Mouse (Mus musculus) CH12.LX (cell line): ENCODE measurements around the gene Limk2. TPM values are rescaled to one million over a fixed set of nuclear protein-coding genes. Genes with fewer than 3 reads are reported as not detected.

ENCODE experiments used
- DNase-seq: peaks from one replicate; pipeline ENCODE4 v3.0.0-alpha.2; 2013; ENCODE audit errors: extremely low read depth
- H3K27ac ChIP-seq: 2 replicates; pipeline ENCODE4 v1.5.1; 2012; ENCODE audit warnings: low read depth, mild to moderate bottlenecking, control low read depth, moderate library complexity; ENCODE audit not compliant: insufficient read depth
- H3K27me3 ChIP-seq: replicated peaks from 2 replicates; pipeline ENCODE3; 2012; ENCODE audit warnings: inconsistent platforms
- H3K36me3 ChIP-seq, 2 experiments: replicated peaks in 1 of 2; 2 replicates each; pipeline versions ENCODE3 to v1.6.1; 2012; ENCODE audit warnings: inconsistent platforms in 1 of 2, low read length in 1 of 2, mild to moderate bottlenecking in 1 of 2, mixed read lengths in 1 of 2, moderate library complexity in 1 of 2; ENCODE audit not compliant: control insufficient read depth in 1 of 2, insufficient read depth in 1 of 2
- H3K4me1 ChIP-seq, 2 experiments: 2 replicates each; pipeline ENCODE4 v1.6.1; 2012; ENCODE audit warnings: inconsistent platforms in 1 of 2, moderate library complexity in 1 of 2; ENCODE audit not compliant: insufficient read depth in 2 of 2, control insufficient read depth in 1 of 2
- H3K4me2 ChIP-seq: 2 replicates; pipeline ENCODE4 v1.6.1; 2012; ENCODE audit warnings: low read depth, mild to moderate bottlenecking, control low read depth; ENCODE audit not compliant: poor library complexity, insufficient read depth, severe bottlenecking
- H3K4me3 ChIP-seq, 3 experiments: fragments of 150-350 bp in 1 of 3; sonication (generic) in 1 of 3; replicated peaks in 1 of 3; 2 replicates each; pipeline versions ENCODE3 to v1.5.1; 2011 to 2012; ENCODE audit warnings: low read depth in 2 of 3, low read length in 2 of 3, mild to moderate bottlenecking in 2 of 3, moderate library complexity in 2 of 3, control low read depth in 1 of 3, improper control_type of control experiment in 1 of 3, inconsistent platforms in 1 of 3, mixed read lengths in 1 of 3; ENCODE audit not compliant: poor library complexity in 1 of 3
- H3K79me2 ChIP-seq: replicated peaks from 2 replicates; pipeline ENCODE4 v1.6.1; 2012; ENCODE audit warnings: mild to moderate bottlenecking, moderate library complexity; ENCODE audit not compliant: control insufficient read depth, poor library complexity, insufficient read depth, severe bottlenecking; ENCODE audit errors: extremely low read depth
- H3K9ac ChIP-seq: 2 replicates; pipeline ENCODE4 v1.6.1; 2012; ENCODE audit warnings: low read depth, mild to moderate bottlenecking, control low read depth, moderate library complexity; ENCODE audit not compliant: insufficient read depth
- H3K9me3 ChIP-seq: replicated peaks from 2 replicates; pipeline ENCODE3; 2012; ENCODE audit warnings: low read length, inconsistent platforms, mixed read lengths
- BHLHE40 ChIP-seq: IDR thresholded peaks from 2 replicates; pipeline ENCODE4 v1.6.1; 2011; ENCODE audit warnings: mild to moderate bottlenecking, low read depth, low read length, improper control_type of control experiment
- CHD2 ChIP-seq: IDR thresholded peaks from 2 replicates; pipeline ENCODE4 v1.6.1; 2011; ENCODE audit warnings: low read length, improper control_type of control experiment
- CTCF ChIP-seq, 2 experiments: IDR thresholded peaks in 1 of 2; conservative IDR thresholded peaks in 1 of 2; 2 replicates each; pipeline ENCODE4 v1.5.1; 2011 to 2012; ENCODE audit warnings: low read depth in 2 of 2, low read length in 2 of 2, improper control_type of control experiment in 1 of 2, inconsistent platforms in 1 of 2, mild to moderate bottlenecking in 1 of 2, moderate library complexity in 1 of 2
- E2F4 ChIP-seq: IDR thresholded peaks from 2 replicates; pipeline ENCODE4 v1.6.1; 2011; ENCODE audit warnings: low read depth, low read length, improper control_type of control experiment; ENCODE audit not compliant: insufficient replicate concordance
- ELF1 ChIP-seq: IDR thresholded peaks from 2 replicates; pipeline ENCODE4 v1.6.1; 2014; ENCODE audit warnings: low read depth, mild to moderate bottlenecking, inconsistent platforms, low read length, improper control_type of control experiment
- EP300 ChIP-seq: IDR thresholded peaks from 2 replicates; pipeline ENCODE4 v1.6.1; 2011; ENCODE audit warnings: low read length, improper control_type of control experiment
- ETS1 ChIP-seq: conservative IDR thresholded peaks from 2 replicates; pipeline ENCODE4 v1.6.1; 2012; ENCODE audit warnings: low read depth, mild to moderate bottlenecking, inconsistent platforms, low read length, improper control_type of control experiment, moderate library complexity
- GABPA ChIP-seq: IDR thresholded peaks from 2 replicates; pipeline ENCODE4 v1.6.1; 2012; ENCODE audit warnings: low read depth, low read length, improper control_type of control experiment, inconsistent platforms; ENCODE audit not compliant: insufficient replicate concordance
- JUN ChIP-seq: IDR thresholded peaks from 2 replicates; pipeline ENCODE4 v1.6.1; 2011; ENCODE audit warnings: low read depth, mild to moderate bottlenecking, low read length, improper control_type of control experiment, moderate library complexity; ENCODE audit not compliant: insufficient read depth
- JUND ChIP-seq: conservative IDR thresholded peaks from 2 replicates; pipeline ENCODE4 v1.6.1; 2011; ENCODE audit warnings: low read depth, low read length, improper control_type of control experiment
- KAT2A ChIP-seq: IDR thresholded peaks from 2 replicates; pipeline ENCODE4 v1.6.1; 2012; ENCODE audit warnings: low read length, improper control_type of control experiment, inconsistent platforms; ENCODE audit not compliant: insufficient replicate concordance
- MAX ChIP-seq: IDR thresholded peaks from 2 replicates; pipeline ENCODE4 v1.6.1; 2011; ENCODE audit warnings: low read length, improper control_type of control experiment
- MXI1 ChIP-seq: IDR thresholded peaks from 2 replicates; pipeline ENCODE4 v1.6.1; 2011; ENCODE audit warnings: mild to moderate bottlenecking, low read depth, low read length, improper control_type of control experiment
- MYC ChIP-seq: IDR thresholded peaks from 2 replicates; pipeline ENCODE4 v1.6.1; 2011; ENCODE audit warnings: low read depth, mild to moderate bottlenecking, improper control_type of control experiment, low read length
- PAX5 ChIP-seq: IDR thresholded peaks from 2 replicates; pipeline ENCODE4 v1.6.1; 2012; ENCODE audit warnings: low read length, inconsistent platforms, mixed read lengths
- POLR2A ChIP-seq: IDR thresholded peaks from 2 replicates; pipeline ENCODE4 v1.6.1; 2011; ENCODE audit warnings: low read depth, mild to moderate bottlenecking, improper control_type of control experiment, low read length
- POLR2AphosphoS2 ChIP-seq: IDR thresholded peaks from 2 replicates; pipeline ENCODE4 v1.6.1; 2011; ENCODE audit warnings: low read depth, low read length, improper control_type of control experiment
- RCOR1 ChIP-seq: conservative IDR thresholded peaks from 2 replicates; pipeline ENCODE4 v1.6.1; 2012; ENCODE audit warnings: low read depth, mild to moderate bottlenecking, inconsistent platforms, low read length, improper control_type of control experiment
- SIN3A ChIP-seq: IDR thresholded peaks from 2 replicates; pipeline ENCODE4 v1.6.1; 2012; ENCODE audit warnings: low read length, improper control_type of control experiment, inconsistent platforms
- SMC3 ChIP-seq: IDR thresholded peaks from 2 replicates; pipeline ENCODE4 v1.6.1; 2011; ENCODE audit warnings: low read depth, low read length, improper control_type of control experiment
- TBP ChIP-seq: conservative IDR thresholded peaks from 2 replicates; pipeline ENCODE4 v1.6.1; 2011; ENCODE audit warnings: low read depth, low read length, improper control_type of control experiment
- TCF12 ChIP-seq: IDR thresholded peaks from 2 replicates; pipeline ENCODE4 v1.6.1; 2014; ENCODE audit warnings: low read depth, mild to moderate bottlenecking, inconsistent platforms, low read length, improper control_type of control experiment
- UBTF ChIP-seq: IDR thresholded peaks from 2 replicates; pipeline ENCODE4 v1.6.1; 2012; ENCODE audit warnings: low read depth, mild to moderate bottlenecking, inconsistent platforms, low read length, improper control_type of control experiment, moderate library complexity
- USF1 ChIP-seq: IDR thresholded peaks from 2 replicates; pipeline ENCODE4 v1.6.1; 2014; ENCODE audit warnings: low read depth, mild to moderate bottlenecking, inconsistent platforms, low read length, improper control_type of control experiment
- ZC3H11A ChIP-seq: IDR thresholded peaks from 2 replicates; pipeline ENCODE4 v1.6.1; 2012; ENCODE audit warnings: low read depth, mild to moderate bottlenecking, inconsistent platforms, low read length, improper control_type of control experiment
- ZMIZ1 ChIP-seq: IDR thresholded peaks from 2 replicates; pipeline ENCODE4 v1.6.1; 2012; ENCODE audit warnings: low read depth, mild to moderate bottlenecking, inconsistent platforms, low read length, improper control_type of control experiment
- ZNF384 ChIP-seq: IDR thresholded peaks from 2 replicates; pipeline ENCODE4 v1.6.1; 2012; ENCODE audit warnings: low read depth, low read length, improper control_type of control experiment, inconsistent platforms
- dilution Hi-C: fragments of 300-500 bp; cut with MboI; formaldehyde crosslinking; loops from 2 replicates; pipeline ENCODE4 v1.14.3; 2020; ENCODE audit warnings: low sequenced_read_pairs; ENCODE audit not compliant: extremely low pct_unique_long_range_greater_than_20kb, extremely low pct_ligation_motif_present
- in situ Hi-C: fragments of 300-500 bp; cut with MboI; formaldehyde crosslinking; loops from 3 replicates; pipeline ENCODE4 v1.14.3; 2019; ENCODE audit warnings: low sequenced_read_pairs, low pct_ligation_motif_present, low pct_unique_long_range_greater_than_20kb, mixed read lengths
- polyA plus RNA-seq: library from polyadenylated mRNA; unstranded; fragments of >175 nt; gene quantifications from 2 replicates; pipeline ENCODE4 v1.2.1, GENCODE M21; 2012; ENCODE audit warnings: low read depth; ENCODE audit not compliant: insufficient read length
- total RNA-seq, 2 experiments: library from RNA; depleted of rRNA; stranded (reverse); fragments of 300-350 nt in 1 of 2; fragments of >200 nt in 1 of 2; gene quantifications; 2 replicates each; pipeline ENCODE4 v1.2.3; 2012 to 2014

Gene Limk2
- total and polyA plus RNA-seq, 3 experiments = 41.5 to 64.0 (median 46.1) TPM

DNA sequence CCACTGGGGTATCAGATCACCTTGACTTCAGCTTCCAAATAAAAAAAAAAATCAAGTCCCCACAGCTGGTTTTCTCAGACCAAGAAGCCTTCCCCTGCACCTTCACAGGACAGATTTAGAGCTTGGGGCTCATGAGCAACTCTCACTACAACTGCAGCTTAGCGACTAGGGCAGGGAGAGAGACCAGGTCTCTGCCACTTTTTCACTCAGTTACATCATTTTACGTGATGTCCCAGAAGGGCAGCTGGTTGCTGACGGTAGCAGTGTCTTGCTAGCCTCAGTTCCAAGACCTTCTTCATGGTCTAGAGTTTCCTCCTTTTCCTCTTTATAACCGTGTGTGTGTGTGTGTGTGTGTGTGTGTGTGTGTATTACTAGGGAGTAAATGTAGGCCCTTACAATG, 24.8 kb upstream of the Limk2 start:
- H3K36me3 ChIP-seq = peaks cover 15 to 48% of the 10 kb centered on the region in 2 experiments
- peaks cover 5% of the 10 kb centered on the region for H3K79me2 ChIP-seq
- peak overlapping the region in 1 of 3 experiments; percentile 56 for H3K4me3 ChIP-seq
- H3K27me3 ChIP-seq = no peaks in the 10 kb centered on the region
- DNase-seq = no peak
- H3K27ac ChIP-seq = peak overlapping the region; percentile 43
- peak overlapping the region; percentile 71 for H3K9ac ChIP-seq
- H3K9me3 ChIP-seq = no peaks in the 10 kb centered on the region
- dilution Hi-C loops (no loop called here), in situ Hi-C loops (no loop called here)
- H3K4me2 ChIP-seq = no peak overlapping the region
- TF ChIP-seq BHLHE40 (no peak), SMC3 (no peak), JUN (no peak), POLR2AphosphoS2 (no peak), KAT2A (no peak), SIN3A (no peak), ETS1 (no peak), TCF12 (no peak), ELF1 (no peak), JUND (no peak), CHD2 (no peak), GABPA (no peak), USF1 (no peak), MXI1 (no peak), ZC3H11A (no peak), TBP (no peak)
- H3K4me1 ChIP-seq = peaks cover 4% of the 10 kb centered on the region in 2 experiments; a peak in 2 of 4 replicates

DNA sequence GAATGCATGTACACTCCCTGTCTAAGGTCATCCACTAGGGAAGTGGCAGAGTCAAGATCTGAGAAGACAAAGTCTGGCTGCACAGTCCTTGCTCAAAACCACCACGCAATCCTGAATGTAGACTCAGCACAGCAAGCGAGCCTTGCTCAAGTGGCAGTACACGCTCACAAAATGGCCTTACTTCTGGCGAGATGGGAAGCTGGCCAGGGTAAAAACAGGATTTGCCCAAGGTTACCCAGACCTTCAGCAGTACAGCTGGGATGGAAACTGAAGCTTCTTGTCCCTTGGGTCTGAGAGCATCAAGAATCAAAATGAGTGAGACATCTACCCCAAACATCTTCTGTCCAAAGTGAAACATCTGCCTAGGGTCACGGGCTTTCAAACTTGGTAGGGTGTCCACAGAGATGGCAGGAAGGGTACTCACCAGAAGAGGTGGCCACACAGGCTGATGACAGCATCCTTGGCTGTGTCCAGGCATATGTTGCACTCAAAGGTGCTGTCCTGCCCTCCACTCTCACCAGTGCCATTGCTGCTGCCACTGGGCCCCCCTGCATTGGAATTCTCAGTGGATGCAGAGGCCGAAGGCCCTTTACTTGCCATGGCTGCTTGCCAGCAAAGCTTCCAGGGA, 23.1 kb upstream of the Limk2 start:
- Histone ChIP-seq H3K27ac (no peak overlapping the region), H3K4me3 (no peak overlapping the region), H3K79me2 (peaks cover 5% of the 10 kb centered on the region; the same call in 1 of the 2 replicates)
- no peak for TF ChIP-seq ZMIZ1
- TF ChIP-seq ETS1 = no peak
- no peak for TF ChIP-seq KAT2A
- TF ChIP-seq PAX5 = no peak
- no peak for TF ChIP-seq E2F4
- TF ChIP-seq POLR2A = no peak
- no peak for TF ChIP-seq POLR2AphosphoS2
- TF ChIP-seq SIN3A = no peak
- no peak for TF ChIP-seq SMC3
- TF ChIP-seq TCF12 = no peak
- no peak for TF ChIP-seq CTCF (conservative IDR thresholded peaks at IDR 0.05 in 1 of 2, IDR thresholded peaks at IDR 0.05 in 1 of 2; ENCODE audit: low read depth in 2 of 2, low read length in 2 of 2)
- no peak for TF ChIP-seq EP300
- no peak for TF ChIP-seq UBTF
- TF ChIP-seq MAX = no peak
- TF ChIP-seq ZNF384 = no peak
- TF ChIP-seq RCOR1 = no peak
- TF ChIP-seq ELF1 = no peak
- no peak for TF ChIP-seq MYC
- TF ChIP-seq, all 38 proteins: peak for 0
- no peak overlapping the region for H3K9ac ChIP-seq
- H3K4me1 ChIP-seq = peaks cover 4 to 17% of the 10 kb centered on the region in 2 experiments
- in situ Hi-C loops = no loop called here
- dilution Hi-C loops = no loop called here
- no peaks in the 10 kb centered on the region for H3K27me3 ChIP-seq
- H3K36me3 ChIP-seq = peaks cover 22 to 48% of the 10 kb centered on the region in 2 experiments
- no peaks in the 10 kb centered on the region for H3K9me3 ChIP-seq
- H3K4me2 ChIP-seq = 0 out of 2 replicates have a peak overlapping the region, but pooled peaks have one; percentile 2
- no peak for DNase-seq
